In genomic region chr9:98986476-98987096, GRCm38 (mm10) we compare ENCODE assay signal across 8 mouse cellular contexts. TPM values are rescaled to one million over a fixed set of nuclear protein-coding genes. Genes with fewer than 3 reads are reported as not detected.
A peak's percentile ranks its signal among the peaks of the same experiment; 100 is the strongest.
DNase-seq lines count a peak whose midpoint lies in the region; ATAC-seq and TF ChIP-seq lines count a peak whose summit lies in the region.

No protein-coding gene starts in this region.

- no peaks in the 10 kb centered on the region for H3K27me3 ChIP-seq in spleen, adult 2 months (ENCODE audit: control insufficient read depth, insufficient read depth, low read length)
- H3K27me3 ChIP-seq in hindbrain, embryonic 14.5 days (ENCODE audit: control insufficient read depth, insufficient read depth, low read length) = peaks cover 20% of the 10 kb centered on the region
- peaks cover 22% of the 10 kb centered on the region for H3K27me3 ChIP-seq in midbrain, embryonic 10.5 days (ENCODE audit: low read depth, poor library complexity, severe bottlenecking)

- H3K4me2 ChIP-seq in hindbrain, embryonic 14.5 days (replicated peaks) = peak overlapping the region; percentile 52

- peaks cover 2% of the 10 kb centered on the region for H3K4me1 ChIP-seq in spleen, adult 2 months (ENCODE audit: control insufficient read depth, insufficient read depth, insufficient read length)
- H3K4me1 ChIP-seq in hindbrain, embryonic 14.5 days (replicated peaks; ENCODE audit: control insufficient read depth, insufficient read depth, low read length) = peaks cover 9% of the 10 kb centered on the region
- peaks cover 19% of the 10 kb centered on the region for H3K4me1 ChIP-seq in midbrain, embryonic 10.5 days

- H3K27ac ChIP-seq in spleen, adult 2 months (ENCODE audit: insufficient read depth, low read length) = no peak overlapping the region
- H3K27ac ChIP-seq in hindbrain, embryonic 14.5 days = peak overlapping the region; percentile 80
- peak overlapping the region; percentile 82 for H3K27ac ChIP-seq in midbrain, embryonic 10.5 days (replicated peaks)

- no peak for TF ChIP-seq POLR2A in spleen, adult 2 months (IDR thresholded peaks at IDR 0.05; ENCODE audit: low read depth, low read length)

- H3K4me3 ChIP-seq in spleen, adult 2 months (ENCODE audit: extremely low read depth, insufficient read depth, insufficient read length) = peak overlapping the region; percentile 77
- H3K4me3 ChIP-seq in hindbrain, embryonic 14.5 days (replicated peaks; ENCODE audit: low read length) = peak overlapping the region; percentile 75
- H3K4me3 ChIP-seq in midbrain, embryonic 10.5 days = peak overlapping the region; percentile 80

- under 1% methylated on average over 49 of the region's 50 CpGs for WGBS in spleen, adult 2 months
- under 1% methylated on average over 48 of the region's 50 CpGs for WGBS in hindbrain, embryonic 14.5 days
- under 1% methylated on average over 50 of the region's 50 CpGs for WGBS in midbrain, embryonic 10.5 days

- peak; percentile 54; the same call in 1 of the 2 replicates for ATAC-seq in hindbrain, embryonic 14.5 days (ENCODE audit: low FRiP score)

- H3K9ac ChIP-seq in hindbrain, embryonic 14.5 days = peak overlapping the region; percentile 80

- H3K36me3 ChIP-seq in spleen, adult 2 months (ENCODE audit: control insufficient read depth, insufficient read depth, low read length) = no peaks in the 10 kb centered on the region
- H3K36me3 ChIP-seq in hindbrain, embryonic 14.5 days (replicated peaks; ENCODE audit: control insufficient read depth, insufficient read depth) = no peaks in the 10 kb centered on the region
- H3K36me3 ChIP-seq in midbrain, embryonic 10.5 days = no peaks in the 10 kb centered on the region

- peak; percentile 50 for DNase-seq in embryo, embryonic 10 days (ENCODE audit: low spot score)
- DNase-seq in embryo, embryonic 11 days = no peak
- DNase-seq in spleen, adult 2 months (ENCODE audit: low read depth in 1 of 2, low spot score in 2 of 2) = no peak
- DNase-seq in spleen, adult 18-20 months = no peak
- DNase-seq in hindbrain, embryonic 14.5 days (ENCODE audit: low spot score) = no peak
- DNase-seq in midbrain, embryonic 10.5 days (ENCODE audit: low spot score) = no peak
- no peak for DNase-seq in cerebellum, adult 8-10 months
- no peak for DNase-seq in gastrocnemius, postnatal 25 days

- H3K9me3 ChIP-seq in hindbrain, embryonic 14.5 days (ENCODE audit: control insufficient read depth, low read length) = no peaks in the 10 kb centered on the region
- no peaks in the 10 kb centered on the region for H3K9me3 ChIP-seq in midbrain, embryonic 10.5 days (replicated peaks)

- no peak for TF ChIP-seq CTCF in spleen, adult 2 months (IDR thresholded peaks at IDR 0.05; ENCODE audit: extremely low read depth, insufficient read depth, insufficient read length, insufficient replicate concordance)

RNA-seq across cellular contexts. Expression of gene Faim, which starts 0.4 kb away (rescaled TPM):
- 2.9 and 4.6 TPM in 2 replicates for polyA plus RNA-seq in spleen, adult 2 months (2012; rRNA removed)
- 114 and 124 TPM in 2 replicates for polyA plus RNA-seq in hindbrain, embryonic 14.5 days (2014; fragmentation: Nextera tagmentation; extraction: Ambion mirVana)
- polyA plus RNA-seq in midbrain, embryonic 10.5 days (2016; fragmentation: Nextera tagmentation; extraction: Ambion mirVana) = 73.5 and 81.5 TPM in 2 replicates
- total RNA-seq in gastrocnemius, postnatal 25 days (2021) = 1 to 10 TPM; 2.2 to 2.9 TPM

RNA-seq across cellular contexts. Expression of gene Foxl2, which starts 31.5 kb away (rescaled TPM):
- not detected in 2 replicates for polyA plus RNA-seq in spleen, adult 2 months (2012; rRNA removed)
- 0.90 and 0.98 TPM in 2 replicates for polyA plus RNA-seq in hindbrain, embryonic 14.5 days (2014; fragmentation: Nextera tagmentation; extraction: Ambion mirVana)
- 3.5 and 4.1 TPM in 2 replicates for polyA plus RNA-seq in midbrain, embryonic 10.5 days (2016; fragmentation: Nextera tagmentation; extraction: Ambion mirVana)
- total RNA-seq in gastrocnemius, postnatal 25 days (2021) = under 1 TPM in 1 of 2 experiments, not detected in 1; 0.27 TPM

RNA-seq across cellular contexts. Expression of gene Gm1123, which starts 48.9 kb away (rescaled TPM):
- polyA plus RNA-seq in spleen, adult 2 months (2012; rRNA removed) = 0.05 TPM in 1 of 2 replicates, not detected in the other
- polyA plus RNA-seq in hindbrain, embryonic 14.5 days (2014; fragmentation: Nextera tagmentation; extraction: Ambion mirVana) = 0.13 and 0.20 TPM in 2 replicates
- 0.09 TPM in 1 of 2 replicates, not detected in the other for polyA plus RNA-seq in midbrain, embryonic 10.5 days (2016; fragmentation: Nextera tagmentation; extraction: Ambion mirVana)
- total RNA-seq in gastrocnemius, postnatal 25 days (2021) = not detected

Comparison
In these comparisons a context has a peak if more than half of its experiments do, and no peak if none do; other contexts are left out.
1. RNA of gene Faim, which starts 0.4 kb away (polyA plus RNA-seq): 114 to 124 TPM in hindbrain, embryonic 14.5 days and 73.5 to 81.5 TPM in midbrain, embryonic 10.5 days; 2.9 to 4.6 TPM in spleen, adult 2 months; every median in the first group is over 10 times any median in the second.
2. Peak in every context shown above with its lines, with median percentiles within 50 percentile points of each other: H3K4me3 ChIP-seq.